In the genomic region with DNA sequence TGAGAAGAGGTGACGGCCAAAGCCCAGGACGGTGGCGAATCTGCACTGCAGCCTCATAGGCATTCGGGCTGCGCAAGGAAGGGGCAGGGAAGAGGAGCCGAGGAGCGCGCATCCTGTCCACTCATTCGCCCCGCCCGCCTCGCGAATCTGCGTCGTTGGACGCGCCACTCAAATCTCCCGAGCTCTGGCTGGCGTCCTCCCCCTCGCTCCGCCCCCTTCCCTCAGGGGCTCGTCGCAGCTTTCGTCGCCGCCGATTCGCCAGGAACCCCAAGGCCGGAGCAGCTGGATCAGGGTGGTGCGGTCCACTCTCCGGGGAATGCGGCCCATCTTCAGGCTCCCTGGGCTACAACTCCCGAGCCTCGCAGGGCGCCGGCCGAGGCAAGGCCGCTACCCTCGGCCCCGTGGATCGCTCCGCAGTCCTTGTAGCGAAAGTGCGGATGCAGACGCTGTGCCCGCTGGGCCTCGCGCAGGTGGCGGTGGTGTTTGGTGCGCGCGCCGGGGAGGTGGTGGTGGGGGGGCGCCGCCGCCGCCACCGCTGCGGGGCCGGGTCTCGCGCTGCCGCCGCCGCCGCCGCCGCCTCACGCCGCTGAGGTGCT, we compare ENCODE assay signal across 8 mouse cellular contexts. TPM values are rescaled to one million over a fixed set of nuclear protein-coding genes. Genes with fewer than 3 reads are reported as not detected.
DNase-seq lines count a peak whose midpoint lies in the region; ATAC-seq lines count a peak whose summit lies in the region.

No protein-coding gene starts in this region.

- peaks cover 37% of the 10 kb centered on the region for H3K36me3 ChIP-seq in forebrain, embryonic 10.5 days (replicated peaks)
- peaks cover 22% of the 10 kb centered on the region for H3K36me3 ChIP-seq in heart, embryonic 16.5 days (ENCODE audit: control insufficient read depth, insufficient read depth)
- H3K36me3 ChIP-seq in liver, embryonic 15.5 days (replicated peaks): peaks cover 37% of the 10 kb centered on the region
- H3K36me3 ChIP-seq in neural tube, embryonic 12.5 days: peaks cover 29% of the 10 kb centered on the region

- peak overlapping the region; percentile 95 for H3K4me3 ChIP-seq in forebrain, embryonic 10.5 days
- H3K4me3 ChIP-seq in heart, embryonic 16.5 days (ENCODE audit: low read length): peak overlapping the region; percentile 78
- peak overlapping the region; percentile 92 for H3K4me3 ChIP-seq in liver, embryonic 15.5 days (replicated peaks)
- peak overlapping the region; percentile 92 for H3K4me3 ChIP-seq in neural tube, embryonic 12.5 days

- H3K27ac ChIP-seq in forebrain, embryonic 10.5 days: peak overlapping the region; percentile 100
- H3K27ac ChIP-seq in heart, embryonic 16.5 days (ENCODE audit: low read length): peak overlapping the region; percentile 99
- peak overlapping the region; percentile 97 for H3K27ac ChIP-seq in liver, embryonic 15.5 days (replicated peaks)
- H3K27ac ChIP-seq in neural tube, embryonic 12.5 days: peak overlapping the region; percentile 78

- DNase-seq in c-Kit-negative CD71-positive TER-119-positive erythroid progenitor cells, embryonic 14.5 days (ENCODE audit: low read depth, low spot score): peak; percentile 95
- peak; percentile 95 for DNase-seq in forebrain, embryonic 10.5 days (ENCODE audit: extremely low spot score, low spot score)
- peak; percentile 98 to 99 for DNase-seq in kidney, postnatal 36 days
- DNase-seq in telencephalon, adult 2 months (ENCODE audit: low read depth, low spot score): peak; percentile 96

- peak overlapping the region; percentile 93 for H3K9ac ChIP-seq in heart, embryonic 16.5 days (ENCODE audit: low read length)
- peak overlapping the region; percentile 83 for H3K9ac ChIP-seq in liver, embryonic 15.5 days
- H3K9ac ChIP-seq in neural tube, embryonic 12.5 days: peak overlapping the region; percentile 92

- H3K4me2 ChIP-seq in heart, embryonic 16.5 days (ENCODE audit: low read depth, low read length): peak overlapping the region; percentile 76
- H3K4me2 ChIP-seq in liver, embryonic 15.5 days: peak overlapping the region; percentile 91
- H3K4me2 ChIP-seq in neural tube, embryonic 12.5 days (replicated peaks): peak overlapping the region; percentile 88

- under 1% methylated on average over 64 of the region's 70 CpGs for WGBS in forebrain, embryonic 10.5 days
- under 1% methylated on average over 70 of the region's 70 CpGs for WGBS in heart, embryonic 16.5 days
- WGBS in liver, embryonic 15.5 days (ENCODE audit: insufficient replicate concordance): 2% methylated on average over 70 of the region's 70 CpGs
- under 1% methylated on average over 69 of the region's 70 CpGs for WGBS in neural tube, embryonic 12.5 days

- peaks cover 20% of the 10 kb centered on the region for H3K4me1 ChIP-seq in forebrain, embryonic 10.5 days
- H3K4me1 ChIP-seq in heart, embryonic 16.5 days (ENCODE audit: control insufficient read depth, insufficient read depth, low read length): peaks cover 11% of the 10 kb centered on the region
- H3K4me1 ChIP-seq in liver, embryonic 15.5 days (replicated peaks): peaks cover 48% of the 10 kb centered on the region
- H3K4me1 ChIP-seq in neural tube, embryonic 12.5 days: peaks cover 11% of the 10 kb centered on the region

- ATAC-seq in CD4-positive, CD25-positive, alpha-beta regulatory T cell, adult 4 months: peak; percentile 94
- ATAC-seq in heart, embryonic 16.5 days (replicated peaks; ENCODE audit: extremely low read depth, insufficient read depth, low FRiP score): peak; percentile 91
- ATAC-seq in liver, embryonic 15.5 days (ENCODE audit: insufficient read depth): peak; percentile 91
- peak; percentile 94 for ATAC-seq in neural tube, embryonic 12.5 days (ENCODE audit: low FRiP score, low read depth)

- no peaks in the 10 kb centered on the region for H3K27me3 ChIP-seq in forebrain, embryonic 10.5 days (ENCODE audit: poor library complexity, severe bottlenecking)
- no peaks in the 10 kb centered on the region for H3K27me3 ChIP-seq in heart, embryonic 16.5 days (ENCODE audit: control insufficient read depth, insufficient read depth, low read length)
- no peaks in the 10 kb centered on the region for H3K27me3 ChIP-seq in liver, embryonic 15.5 days
- H3K27me3 ChIP-seq in neural tube, embryonic 12.5 days (replicated peaks): no peaks in the 10 kb centered on the region

- no peaks in the 10 kb centered on the region for H3K9me3 ChIP-seq in forebrain, embryonic 10.5 days
- no peaks in the 10 kb centered on the region for H3K9me3 ChIP-seq in heart, embryonic 16.5 days (replicated peaks; ENCODE audit: control insufficient read depth, low read length)
- H3K9me3 ChIP-seq in liver, embryonic 15.5 days (replicated peaks): no peaks in the 10 kb centered on the region
- no peaks in the 10 kb centered on the region for H3K9me3 ChIP-seq in neural tube, embryonic 12.5 days

RNA-seq across cellular contexts. Expression of a gene that starts 0.5 kb away (rescaled TPM):
- polyA plus RNA-seq in CD4-positive, CD25-positive, alpha-beta regulatory T cell, adult 4 months (2017; shearing (Covaris generic)): 1 to 10 TPM; 5.8 to 6.6 TPM
- polyA plus RNA-seq in forebrain, embryonic 10.5 days (2016; fragmentation: Nextera tagmentation; extraction: Ambion mirVana): 16.0 and 17.1 TPM in 2 replicates
- 10.3 and 12.3 TPM in 2 replicates for polyA plus RNA-seq in heart, embryonic 16.5 days (2015; fragmentation: Nextera tagmentation; extraction: Ambion mirVana)
- polyA plus RNA-seq in liver, embryonic 15.5 days (2015; fragmentation: Nextera tagmentation; extraction: Ambion mirVana): 9.2 and 9.3 TPM in 2 replicates
- 20.3 and 22.5 TPM in 2 replicates for polyA plus RNA-seq in neural tube, embryonic 12.5 days (2016; fragmentation: Nextera tagmentation; extraction: Ambion mirVana)

RNA-seq across cellular contexts. Expression of a gene that starts 7.4 kb away (rescaled TPM):
- 10 to 100 TPM; 12.8 to 15.4 TPM for polyA plus RNA-seq in CD4-positive, CD25-positive, alpha-beta regulatory T cell, adult 4 months (2017; shearing (Covaris generic))
- polyA plus RNA-seq in forebrain, embryonic 10.5 days (2016; fragmentation: Nextera tagmentation; extraction: Ambion mirVana): 8.4 and 9.8 TPM in 2 replicates
- polyA plus RNA-seq in heart, embryonic 16.5 days (2015; fragmentation: Nextera tagmentation; extraction: Ambion mirVana): 20.3 and 21.4 TPM in 2 replicates
- 11.0 and 13.1 TPM in 2 replicates for polyA plus RNA-seq in liver, embryonic 15.5 days (2015; fragmentation: Nextera tagmentation; extraction: Ambion mirVana)
- polyA plus RNA-seq in neural tube, embryonic 12.5 days (2016; fragmentation: Nextera tagmentation; extraction: Ambion mirVana): 7.9 and 9.9 TPM in 2 replicates

RNA-seq across cellular contexts. Expression of a gene that starts 8.4 kb away (rescaled TPM):
- under 1 TPM; 0.65 to 0.99 TPM for polyA plus RNA-seq in CD4-positive, CD25-positive, alpha-beta regulatory T cell, adult 4 months (2017; shearing (Covaris generic))
- polyA plus RNA-seq in forebrain, embryonic 10.5 days (2016; fragmentation: Nextera tagmentation; extraction: Ambion mirVana): not detected in 2 replicates
- polyA plus RNA-seq in heart, embryonic 16.5 days (2015; fragmentation: Nextera tagmentation; extraction: Ambion mirVana): not detected in 2 replicates
- not detected in 2 replicates for polyA plus RNA-seq in liver, embryonic 15.5 days (2015; fragmentation: Nextera tagmentation; extraction: Ambion mirVana)
- polyA plus RNA-seq in neural tube, embryonic 12.5 days (2016; fragmentation: Nextera tagmentation; extraction: Ambion mirVana): not detected in 2 replicates

RNA-seq across cellular contexts. Expression of a gene that starts 23.4 kb away (rescaled TPM):
- polyA plus RNA-seq in CD4-positive, CD25-positive, alpha-beta regulatory T cell, adult 4 months (2017; shearing (Covaris generic)): 1 to 10 TPM; 3.9 to 6.8 TPM
- 5.4 and 5.8 TPM in 2 replicates for polyA plus RNA-seq in forebrain, embryonic 10.5 days (2016; fragmentation: Nextera tagmentation; extraction: Ambion mirVana)
- polyA plus RNA-seq in heart, embryonic 16.5 days (2015; fragmentation: Nextera tagmentation; extraction: Ambion mirVana): 24.5 and 24.9 TPM in 2 replicates
- 55.9 and 75.3 TPM in 2 replicates for polyA plus RNA-seq in liver, embryonic 15.5 days (2015; fragmentation: Nextera tagmentation; extraction: Ambion mirVana)
- 7.8 and 9.0 TPM in 2 replicates for polyA plus RNA-seq in neural tube, embryonic 12.5 days (2016; fragmentation: Nextera tagmentation; extraction: Ambion mirVana)

RNA-seq across cellular contexts. Expression of a gene that starts 32.6 kb away (rescaled TPM):
- under 1 TPM; 0.12 to 0.62 TPM for polyA plus RNA-seq in CD4-positive, CD25-positive, alpha-beta regulatory T cell, adult 4 months (2017; shearing (Covaris generic))
- 7.6 and 8.2 TPM in 2 replicates for polyA plus RNA-seq in forebrain, embryonic 10.5 days (2016; fragmentation: Nextera tagmentation; extraction: Ambion mirVana)
- polyA plus RNA-seq in heart, embryonic 16.5 days (2015; fragmentation: Nextera tagmentation; extraction: Ambion mirVana): 1.3 and 2.1 TPM in 2 replicates
- polyA plus RNA-seq in liver, embryonic 15.5 days (2015; fragmentation: Nextera tagmentation; extraction: Ambion mirVana): 2.8 and 2.9 TPM in 2 replicates
- polyA plus RNA-seq in neural tube, embryonic 12.5 days (2016; fragmentation: Nextera tagmentation; extraction: Ambion mirVana): 10.2 and 13.0 TPM in 2 replicates

Comparison
In these comparisons a context has a peak if more than half of its experiments do, and no peak if none do; other contexts are left out.
1. Peak in every context shown above with its lines: DNase-seq, ATAC-seq, H3K4me3 ChIP-seq and H3K27ac ChIP-seq.